Mouse (Mus musculus): ENCODE measurements at regions not wholly inside any gene's neighbourhood (a gene's known extent, or its start where the extent isn't known, plus 50 kb on each side); places are given as distances from the start of the nearest gene placed in this dataset.
A peak's percentile ranks its signal among the peaks of the same experiment; 100 is the strongest.

GRCm38 (mm10) chr13:39950203-39950602, 411.0 kb downstream of the Ofcc1 start:
- DNase-seq = no peak

- DNase-seq = no peak
Observed at GRCm38 (mm10) chr13:39935216-39935615, 426.0 kb downstream of the Ofcc1 start.

GRCm38 (mm10) chr13:39931487-39931886, 429.8 kb downstream of the Ofcc1 start:
- DNase-seq = no peak

- DNase-seq = no peak
Observed at GRCm38 (mm10) chr13:39928573-39928972, 432.7 kb downstream of the Ofcc1 start.

- no peak for DNase-seq
Observed at GRCm38 (mm10) chr13:39924366-39924765, 436.9 kb downstream of the Ofcc1 start.

- peak; percentile 1 to 6 for DNase-seq
Observed at GRCm38 (mm10) chr13:39923113-39923512, 438.1 kb downstream of the Ofcc1 start.

- no peak for DNase-seq
Observed at GRCm38 (mm10) chr13:39907720-39908119, 453.5 kb downstream of the Ofcc1 start.

- no peak for DNase-seq
Observed at GRCm38 (mm10) chr13:39904264-39904663, 457.0 kb downstream of the Ofcc1 start.

- no peak for DNase-seq
Observed at GRCm38 (mm10) chr13:39903319-39903718, 457.9 kb downstream of the Ofcc1 start.

- DNase-seq = no peak
Observed at GRCm38 (mm10) chr13:39899332-39899731, 461.9 kb downstream of the Ofcc1 start.

- no peak for DNase-seq
Observed at GRCm38 (mm10) chr13:39898412-39898979, 462.8 kb downstream of the Ofcc1 start.

GRCm38 (mm10) chr13:39894159-39894558, 467.1 kb downstream of the Ofcc1 start:
- no peak for DNase-seq

- no peak for DNase-seq
Observed at GRCm38 (mm10) chr13:39881066-39881465, 480.2 kb downstream of the Ofcc1 start.

GRCm38 (mm10) chr13:39880136-39880535, 481.1 kb downstream of the Ofcc1 start:
- no peak for DNase-seq

- no peak for DNase-seq
Observed at GRCm38 (mm10) chr13:39877361-39878141, 483.7 kb downstream of the Ofcc1 start.

- DNase-seq = no peak
Observed at GRCm38 (mm10) chr13:39852257-39852800, 508.9 kb downstream of the Ofcc1 start.

- no peak for DNase-seq
Observed at GRCm38 (mm10) chr13:39849391-39849790, 511.9 kb downstream of the Ofcc1 start.

- no peak for DNase-seq
Observed at GRCm38 (mm10) chr13:39836053-39836584, 525.1 kb downstream of the Ofcc1 start.

- peak in 1 of 2 experiments; percentile 4 for DNase-seq
Observed at GRCm38 (mm10) chr13:39835302-39835701, 525.9 kb downstream of the Ofcc1 start.

GRCm38 (mm10) chr13:39834521-39835245, 526.6 kb downstream of the Ofcc1 start:
- no peak for DNase-seq

- peak in 1 of 2 experiments; percentile 5 for DNase-seq
Observed at GRCm38 (mm10) chr13:39823965-39824555, 537.2 kb downstream of the Ofcc1 start.

- no peak for DNase-seq
Observed at GRCm38 (mm10) chr13:39823346-39823954, 537.8 kb downstream of the Ofcc1 start.

Measured in kidney, postnatal 36 days (tissue).